Mouse (Mus musculus): ENCODE measurements around the gene Nos3. TPM values are rescaled to one million over a fixed set of nuclear protein-coding genes. Genes with fewer than 3 reads are reported as not detected.

Nos3 gene
- total and polyA plus RNA-seq, 3 experiments, result 0.30 to 0.36 (median 0.31) TPM

DNA sequence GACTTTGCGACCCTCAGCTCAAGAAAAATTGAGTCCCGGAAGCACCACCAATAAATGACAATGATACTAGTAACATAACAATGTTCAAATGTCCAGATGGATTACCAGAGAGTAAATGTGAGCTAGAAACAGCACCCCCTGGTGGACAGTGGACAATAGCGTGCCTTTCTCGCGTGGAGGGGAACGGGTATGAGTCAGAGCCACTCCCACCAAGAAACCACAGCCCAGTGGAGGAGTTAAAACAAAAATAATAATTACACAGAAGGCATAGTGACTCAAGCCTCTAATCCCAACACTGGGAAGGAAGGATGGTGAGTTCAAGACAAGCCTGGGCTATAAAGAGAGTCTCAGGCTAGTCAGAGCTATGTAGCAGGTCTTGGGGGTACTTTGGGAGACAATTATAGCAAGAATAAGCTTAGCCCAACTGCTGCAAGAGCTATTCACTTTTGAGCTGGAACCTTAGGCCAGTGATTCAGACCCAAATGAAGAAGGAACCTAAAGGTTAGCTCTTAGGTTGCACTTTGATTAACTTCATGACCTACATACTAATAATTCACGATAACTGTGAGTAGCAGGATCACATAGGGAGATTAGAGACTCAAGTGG, 28.9 kb downstream of the Nos3 start, which contains the start of gene Abcb8 (continued):
- TF ChIP-seq POLR2AphosphoS2 (IDR thresholded peaks at IDR 0.05; ENCODE audit: low read depth, low read length), result no peak
- TF ChIP-seq HCFC1 (IDR thresholded peaks at IDR 0.05; ENCODE audit: low read depth, low read length), result peak; percentile 52; the same call in 1 of the 2 replicates
- peak; percentile 58 for TF ChIP-seq JUN (IDR thresholded peaks at IDR 0.05; ENCODE audit: insufficient read depth, low read depth, low read length)
- no peak for TF ChIP-seq KAT2A (IDR thresholded peaks at IDR 0.05; ENCODE audit: insufficient replicate concordance, low read length)
- peak; percentile 81 for TF ChIP-seq SIN3A (IDR thresholded peaks at IDR 0.05; ENCODE audit: low read length)
- peak; percentile 43; the same call in 1 of the 2 replicates for TF ChIP-seq MEF2A (IDR thresholded peaks at IDR 0.05; ENCODE audit: borderline replicate concordance, low read depth, low read length)

GRCm38 (mm10) chr5:24394165-24394894, 29.7 kb downstream of the Nos3 start:
- dilution Hi-C loops (cut with MboI; ENCODE audit: extremely low pct_ligation_motif_present, extremely low pct_unique_long_range_greater_than_20kb, low sequenced_read_pairs), result no loop called here
- peak; percentile 27 for TF ChIP-seq MXI1 (IDR thresholded peaks at IDR 0.05; ENCODE audit: low read depth, low read length)
- no peak for TF ChIP-seq PAX5 (IDR thresholded peaks at IDR 0.05; ENCODE audit: low read length)
- peak; percentile 94 for TF ChIP-seq HCFC1 (IDR thresholded peaks at IDR 0.05; ENCODE audit: low read depth, low read length)
- TF ChIP-seq ELF1 (IDR thresholded peaks at IDR 0.05; ENCODE audit: low read depth, low read length), result peak; percentile 62; the same call in 1 of the 2 replicates
- TF ChIP-seq UBTF (IDR thresholded peaks at IDR 0.05; ENCODE audit: low read depth, low read length), result no peak
- TF ChIP-seq POLR2A (IDR thresholded peaks at IDR 0.05; ENCODE audit: low read depth, low read length), result peak; percentile 90
- peak; percentile 95 for TF ChIP-seq CHD2 (IDR thresholded peaks at IDR 0.05; ENCODE audit: low read length)
- TF ChIP-seq NELFE (IDR thresholded peaks at IDR 0.05; ENCODE audit: low read depth, low read length), result peak; percentile 77
- TF ChIP-seq NRF1 (IDR thresholded peaks at IDR 0.05; ENCODE audit: low read depth, low read length), result peak; percentile 61
- peak; percentile 60 for TF ChIP-seq SMC3 (IDR thresholded peaks at IDR 0.05; ENCODE audit: low read depth, low read length)
- TF ChIP-seq ZNF384 (IDR thresholded peaks at IDR 0.05; ENCODE audit: low read depth, low read length), result no peak
- no peak for TF ChIP-seq ETS1 (conservative IDR thresholded peaks at IDR 0.05; ENCODE audit: low read depth, low read length)
- TF ChIP-seq JUND (conservative IDR thresholded peaks at IDR 0.05; ENCODE audit: low read depth, low read length), result no peak
- TF ChIP-seq E2F4 (IDR thresholded peaks at IDR 0.05; ENCODE audit: insufficient replicate concordance, low read depth, low read length), result no peak
- TF ChIP-seq USF1 (IDR thresholded peaks at IDR 0.05; ENCODE audit: low read depth, low read length), result peak; percentile 37
- no peak for TF ChIP-seq ZC3H11A (IDR thresholded peaks at IDR 0.05; ENCODE audit: low read depth, low read length)
- no peak for TF ChIP-seq EP300 (IDR thresholded peaks at IDR 0.05; ENCODE audit: low read length)
- peak; percentile 58 for TF ChIP-seq TCF12 (IDR thresholded peaks at IDR 0.05; ENCODE audit: low read depth, low read length)
- TF ChIP-seq CTCF (conservative IDR thresholded peaks at IDR 0.05 in 1 of 2, IDR thresholded peaks at IDR 0.05 in 1 of 2; ENCODE audit: low read depth in 2 of 2, low read length in 2 of 2), result peak in 1 of 2 experiments; percentile 94; a peak in 3 of 4 replicates
- TF ChIP-seq KAT2A (IDR thresholded peaks at IDR 0.05; ENCODE audit: insufficient replicate concordance, low read length), result peak; percentile 92; the same call in 1 of the 2 replicates
- TF ChIP-seq BHLHE40 (IDR thresholded peaks at IDR 0.05; ENCODE audit: low read depth, low read length), result peak; percentile 56
- TF ChIP-seq IRF4 (IDR thresholded peaks at IDR 0.05; ENCODE audit: low read depth, low read length), result peak; percentile 26; the same call in 1 of the 2 replicates
- TF ChIP-seq RAD21 (IDR thresholded peaks at IDR 0.05; ENCODE audit: low read depth, low read length), result peak; percentile 40
- 0 out of 2 replicates have a peak, but pooled peaks have one; percentile 11 for TF ChIP-seq USF2 (conservative IDR thresholded peaks at IDR 0.05; ENCODE audit: low read depth, low read length)
- TF ChIP-seq MAX (IDR thresholded peaks at IDR 0.05; ENCODE audit: low read length), result peak; percentile 67
- peak; percentile 91 for TF ChIP-seq ZMIZ1 (IDR thresholded peaks at IDR 0.05; ENCODE audit: low read depth, low read length)
- peak; percentile 28; the same call in 1 of the 2 replicates for TF ChIP-seq MAZ (IDR thresholded peaks at IDR 0.05; ENCODE audit: low read depth, low read length)
- peak; percentile 36; the same call in 1 of the 2 replicates for TF ChIP-seq GABPA (IDR thresholded peaks at IDR 0.05; ENCODE audit: insufficient replicate concordance, low read depth, low read length)
- peak; percentile 68; the same call in 1 of the 2 replicates for TF ChIP-seq POLR2AphosphoS2 (IDR thresholded peaks at IDR 0.05; ENCODE audit: low read depth, low read length)
- no peak; the same call in 1 of the 2 replicates for TF ChIP-seq MYC (IDR thresholded peaks at IDR 0.05; ENCODE audit: low read depth, low read length)
- peak; percentile 89; the same call in 1 of the 2 replicates for TF ChIP-seq TBP (conservative IDR thresholded peaks at IDR 0.05; ENCODE audit: low read depth, low read length)

More at GRCm38 (mm10) chr5:24394165-24394894, 29.7 kb downstream of the Nos3 start:
- H3K27ac ChIP-seq (ENCODE audit: insufficient read depth, low read depth), result peak overlapping the region; percentile 83
- peaks cover 20 to 56% of the 10 kb centered on the region in 2 experiments for H3K4me1 ChIP-seq (ENCODE audit: control insufficient read depth in 1 of 2, insufficient read depth in 2 of 2)
- peak overlapping the region; percentile 67 for H3K9ac ChIP-seq (ENCODE audit: insufficient read depth, low read depth)
- peak overlapping the region; percentile 65 to 77 (median 71) for H3K4me3 ChIP-seq (replicated peaks in 1 of 3; ENCODE audit: low read depth in 2 of 3, low read length in 2 of 3, poor library complexity in 1 of 3)
- DNase-seq (ENCODE audit: extremely low read depth), result peak; percentile 98
- H3K9me3 ChIP-seq (replicated peaks; ENCODE audit: low read length), result no peaks in the 10 kb centered on the region
- peak overlapping the region; percentile 94 for H3K4me2 ChIP-seq (ENCODE audit: insufficient read depth, low read depth, poor library complexity, severe bottlenecking)
- in situ Hi-C loops (cut with MboI; ENCODE audit: low pct_ligation_motif_present, low pct_unique_long_range_greater_than_20kb, low sequenced_read_pairs), result no loop called here
- no peaks in the 10 kb centered on the region for H3K79me2 ChIP-seq (replicated peaks; ENCODE audit: control insufficient read depth, extremely low read depth, insufficient read depth, poor library complexity, severe bottlenecking)
- peaks cover 0 to 16% of the 10 kb centered on the region in 2 experiments for H3K36me3 ChIP-seq (replicated peaks in 1 of 2; ENCODE audit: control insufficient read depth in 1 of 2, insufficient read depth in 1 of 2, low read length in 1 of 2)
- H3K27me3 ChIP-seq (replicated peaks), result no peaks in the 10 kb centered on the region

Measured in CH12.LX (cell line).